Mouse (Mus musculus) forebrain, postnatal 0 days (tissue): ENCODE data around the gene Srpr. TPM values are rescaled to one million over a fixed set of nuclear protein-coding genes. Genes with fewer than 3 reads are reported as not detected.

Experiments
- ATAC-seq: fragments of 200-750 bp; cut with Nextera tagmentation; 2 replicates; pipeline ENCODE4 v1.8.0; 2017; ENCODE audit warnings: mild to moderate bottlenecking, moderate library complexity
- DNase-seq: peaks from one replicate; pipeline ENCODE4 v3.0.0-alpha.2; 2015
- H3K27ac ChIP-seq: fragments of 300-500 bp; sonication (generic); 2 replicates; pipeline ENCODE4 v1.5.1; 2014; ENCODE audit warnings: low read depth, mild to moderate bottlenecking, antibody characterized with exemption, low read length, moderate library complexity, mixed read lengths
- H3K27me3 ChIP-seq: fragments of 300-500 bp; sonication (generic); 2 replicates; pipeline ENCODE4 v1.6.1; 2014; ENCODE audit warnings: mild to moderate bottlenecking, low read length, mixed read lengths; ENCODE audit not compliant: insufficient read depth
- H3K36me3 ChIP-seq: fragments of 300-500 bp; sonication (generic); 2 replicates; pipeline ENCODE4 v1.6.1; 2014; ENCODE audit warnings: mild to moderate bottlenecking, moderate library complexity; ENCODE audit not compliant: insufficient read depth
- H3K4me1 ChIP-seq: fragments of 300-500 bp; sonication (generic); 2 replicates; pipeline ENCODE4 v1.6.1; 2014; ENCODE audit warnings: antibody characterized with exemption; ENCODE audit not compliant: insufficient read depth
- H3K4me2 ChIP-seq: fragments of 300-500 bp; sonication (generic); 2 replicates; pipeline ENCODE4 v1.6.1; 2014; ENCODE audit warnings: low read depth, mild to moderate bottlenecking, moderate library complexity
- H3K4me3 ChIP-seq: fragments of 300-500 bp; sonication (generic); 2 replicates; pipeline ENCODE4 v1.5.1; 2014; ENCODE audit warnings: low read depth, low read length, mixed read lengths
- H3K9ac ChIP-seq: fragments of 300-500 bp; sonication (generic); 2 replicates; pipeline ENCODE4 v1.6.1; 2014; ENCODE audit warnings: mild to moderate bottlenecking
- H3K9me3 ChIP-seq: fragments of 300-500 bp; sonication (generic); 2 replicates; pipeline ENCODE4 v1.6.1; 2016; ENCODE audit warnings: low read length
- CTCF ChIP-seq: sonication (generic); IDR thresholded peaks from 2 replicates; pipeline ENCODE4 v1.5.1; 2016; ENCODE audit warnings: antibody characterized with exemption, control low read depth, low read depth
- whole genome bisulfite sequencing: fragments of 180-500 bp; shearing (Covaris S2); extraction: QIAGEN DNeasy Blood & Tissue Kit; methylation state at CpG from one replicate; pipeline ENCODE4 v1.1.7; 2014; 5-methylcytosine and 5-hydroxymethylcytosine counted together
- polyA plus RNA-seq: library from polyadenylated mRNA; unstranded; fragments of >200 nt; fragmentation: Nextera tagmentation; extraction: Ambion mirVana; gene quantifications from 2 replicates; pipeline ENCODE4 v1.2.1, GENCODE M21; 2015
- total RNA-seq: library from RNA; depleted of rRNA; stranded (reverse); fragments of >200 nt; gene quantifications from 2 replicates; pipeline ENCODE4 v1.2.3, GENCODE M21; 2014

The Srpr gene
- total and polyA plus RNA-seq, 2 experiments from 2014 or later = 37.6 to 45.7 TPM

- WGBS = 41% methylated on average over 3 of the region's 3 CpGs
Measured at GRCm38 (mm10) chr9:35235996-35236395, 36.0 kb downstream of the Srpr start.

DNA sequence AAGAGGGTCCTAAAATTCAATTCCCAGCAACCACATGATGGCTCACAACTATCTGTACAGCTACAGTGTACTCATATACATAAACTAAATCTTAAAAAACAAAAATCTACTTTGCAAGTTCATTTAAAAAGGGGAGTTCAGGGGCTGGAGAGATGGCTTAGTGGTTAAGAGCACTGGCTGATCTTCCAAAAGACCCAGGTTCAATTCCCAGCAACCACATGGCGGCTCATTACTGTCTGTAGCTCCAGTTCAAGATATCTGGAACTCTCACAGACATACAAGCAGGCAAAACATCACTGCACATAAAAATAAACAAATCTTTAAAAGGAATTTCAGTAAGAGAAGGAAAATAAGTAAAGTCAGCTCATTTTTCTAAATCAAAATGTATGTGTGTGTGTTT is 38.4 kb downstream of the Srpr start:
- Histone ChIP-seq H3K4me3 (no peak overlapping the region), H3K27ac (no peak overlapping the region), H3K4me2 (no peak overlapping the region), H3K9me3 (no peaks in the 10 kb centered on the region), H3K4me1 (no peaks in the 10 kb centered on the region), H3K9ac (no peak overlapping the region), H3K36me3 (peaks cover 21% of the 10 kb centered on the region), H3K27me3 (no peaks in the 10 kb centered on the region)
- no peak for TF ChIP-seq CTCF
- WGBS = 100% methylated on average over 1 of the region's 1 CpGs
- ATAC-seq = no peak
- no peak for DNase-seq

More at GRCm38 (mm10) chr9:35235996-35236395, 36.0 kb downstream of the Srpr start:
- H3K4me3 ChIP-seq = no peak overlapping the region
- no peak overlapping the region for H3K9ac ChIP-seq
- peaks cover 29% of the 10 kb centered on the region for H3K36me3 ChIP-seq
- DNase-seq = peak; percentile 68
- H3K9me3 ChIP-seq = no peaks in the 10 kb centered on the region
- H3K27me3 ChIP-seq = no peaks in the 10 kb centered on the region
- H3K27ac ChIP-seq = no peak overlapping the region
- ATAC-seq = peak; percentile 82; the same call in 1 of the 2 replicates
- H3K4me1 ChIP-seq = no peaks in the 10 kb centered on the region
- H3K4me2 ChIP-seq = no peak overlapping the region
- TF ChIP-seq CTCF = no peak

- peaks cover 16% of the 10 kb centered on the region for H3K36me3 ChIP-seq
- no peaks in the 10 kb centered on the region for H3K27me3 ChIP-seq
- ATAC-seq (no peak), DNase-seq (no peak)
- no peaks in the 10 kb centered on the region for H3K9me3 ChIP-seq
- no peak overlapping the region for H3K9ac ChIP-seq
- H3K4me1 ChIP-seq = no peaks in the 10 kb centered on the region
- TF ChIP-seq CTCF = no peak
- H3K27ac ChIP-seq = no peak overlapping the region
- WGBS = 82% methylated on average over 6 of the region's 6 CpGs
- H3K4me3 ChIP-seq = no peak overlapping the region
- H3K4me2 ChIP-seq = no peak overlapping the region
Measured at GRCm38 (mm10) chr9:35238915-35239571, 39.1 kb downstream of the Srpr start.

GRCm38 (mm10) chr9:35239734-35240133 is 39.8 kb downstream of the Srpr start:
- DNase-seq (no peak), ATAC-seq (no peak)
- no peak overlapping the region for H3K4me3 ChIP-seq
- H3K27ac ChIP-seq = no peak overlapping the region
- H3K4me1 ChIP-seq = no peaks in the 10 kb centered on the region
- TF ChIP-seq CTCF = peak; percentile 15; the same call in 1 of the 2 replicates
- WGBS = 73% methylated on average over 1 of the region's 1 CpGs
- no peak overlapping the region for H3K4me2 ChIP-seq
- H3K9ac ChIP-seq = no peak overlapping the region
- H3K36me3 ChIP-seq = peaks cover 9% of the 10 kb centered on the region
- H3K9me3 ChIP-seq = no peaks in the 10 kb centered on the region
- H3K27me3 ChIP-seq = no peaks in the 10 kb centered on the region

DNA sequence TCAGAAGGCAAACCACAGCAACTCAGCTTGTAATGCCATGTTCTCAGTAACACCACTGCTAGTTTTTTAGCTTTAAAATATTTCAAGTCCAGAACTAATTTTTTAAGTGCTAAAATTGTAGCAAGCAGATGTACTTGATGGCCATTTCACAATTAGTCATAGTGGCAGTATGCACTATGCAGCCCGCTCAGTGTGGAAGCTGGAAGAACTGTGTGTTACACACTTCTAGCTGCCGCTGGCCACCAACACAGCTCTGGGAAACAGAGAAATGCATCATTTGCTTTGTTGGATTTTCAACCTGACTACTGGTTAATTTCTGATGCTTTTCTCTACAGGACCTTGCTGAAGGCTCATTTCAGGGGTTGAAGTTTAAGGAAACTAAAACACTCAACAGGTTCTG is 47.4 kb downstream of the Srpr start:
- WGBS = 95% methylated on average over 2 of the region's 2 CpGs
- no peaks in the 10 kb centered on the region for H3K27me3 ChIP-seq
- H3K36me3 ChIP-seq = no peaks in the 10 kb centered on the region
- no peak for TF ChIP-seq CTCF
- H3K4me1 ChIP-seq = no peaks in the 10 kb centered on the region
- no peak overlapping the region for H3K27ac ChIP-seq
- H3K9ac ChIP-seq = no peak overlapping the region
- no peak overlapping the region for H3K4me3 ChIP-seq
- no peaks in the 10 kb centered on the region for H3K9me3 ChIP-seq
- ATAC-seq (no peak), DNase-seq (no peak)
- no peak overlapping the region for H3K4me2 ChIP-seq

DNA sequence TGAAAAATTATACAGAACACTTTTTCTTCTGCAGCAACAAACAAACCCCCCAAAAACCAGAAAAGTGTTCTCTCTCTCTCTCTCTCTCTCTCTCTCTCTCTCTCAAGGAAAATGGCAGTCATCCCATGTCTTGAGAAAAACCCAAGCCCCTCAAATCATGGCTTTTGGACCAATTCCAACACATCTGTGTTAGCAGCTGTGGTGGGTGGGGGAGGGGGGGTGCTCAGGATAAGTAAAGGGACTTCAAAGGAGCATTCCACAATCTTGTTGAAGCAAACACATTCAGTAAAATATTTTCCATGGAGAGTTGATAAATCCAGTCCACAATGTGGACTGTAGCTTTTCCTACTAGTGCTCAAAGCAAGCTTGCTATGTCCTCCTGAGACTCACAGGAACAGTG is 49.5 kb downstream of the Srpr start:
- H3K4me1 ChIP-seq = no peaks in the 10 kb centered on the region
- no peak for TF ChIP-seq CTCF
- H3K36me3 ChIP-seq = no peaks in the 10 kb centered on the region
- no peaks in the 10 kb centered on the region for H3K27me3 ChIP-seq
- no peak overlapping the region for H3K4me2 ChIP-seq
- H3K9me3 ChIP-seq = no peaks in the 10 kb centered on the region
- ATAC-seq (no peak), DNase-seq (peak; percentile 31)
- no peak overlapping the region for H3K27ac ChIP-seq
- H3K4me3 ChIP-seq = no peak overlapping the region
- no peak overlapping the region for H3K9ac ChIP-seq

GRCm38 (mm10) chr9:35257365-35257764 is 57.4 kb downstream of the Srpr start:
- no peak for ATAC-seq
- DNase-seq = no peak
- H3K27ac ChIP-seq = no peak overlapping the region
- TF ChIP-seq CTCF = no peak
- H3K27me3 ChIP-seq = no peaks in the 10 kb centered on the region
- H3K4me2 ChIP-seq = no peak overlapping the region
- WGBS = 95% methylated on average over 7 of the region's 7 CpGs
- no peaks in the 10 kb centered on the region for H3K9me3 ChIP-seq
- H3K9ac ChIP-seq = no peak overlapping the region
- H3K36me3 ChIP-seq = peaks cover 3% of the 10 kb centered on the region; the same call in 1 of the 2 replicates
- no peak overlapping the region for H3K4me3 ChIP-seq
- H3K4me1 ChIP-seq = no peaks in the 10 kb centered on the region
